Mouse (Mus musculus): Measurements from ENCODE around the gene Sez6l2. TPM values are rescaled to one million over a fixed set of nuclear protein-coding genes. Genes with fewer than 3 reads are reported as not detected.
"Not testable (repeated sequence)": the region's sequence is repeated elsewhere in the genome, so short reads cannot be mapped to it uniquely, and the experiment has no call there.

The Sez6l2 gene
- total RNA-seq (2021) (100 to 1,000 TPM in 1 of 2 experiments, 10 to 100 TPM in 1; 87.4 to 126 TPM), polyA plus RNA-seq (2012; rRNA removed) (33.4 and 42.4 TPM in 2 replicates)
- long read RNA-seq, partial matches to known transcripts = 41 of 49 reads
- long read RNA-seq, other reads (novel, unspliced or antisense) = 5 of 49 reads

GRCm38 (mm10) chr7:126949793-126950646 is at the start of gene Sez6l2:
Gene Sez6l2 (plus strand): TSS chr7:126950563.
- DNase-seq = peak; percentile 92

GRCm38 (mm10) chr7:126905590-126905989 is 44.8 kb upstream of the Sez6l2 start:
- DNase-seq = peak; percentile 44

- no peak for DNase-seq
Observed at GRCm38 (mm10) chr7:126914844-126915243, 35.5 kb upstream of the Sez6l2 start.

GRCm38 (mm10) chr7:126918356-126918755 is 32.0 kb upstream of the Sez6l2 start:
- DNase-seq = not testable (repeated sequence)

GRCm38 (mm10) chr7:126919973-126920372 is 30.4 kb upstream of the Sez6l2 start:
- peak; percentile 65 for DNase-seq

- no peak for DNase-seq
Observed at GRCm38 (mm10) chr7:126921563-126921962, 28.8 kb upstream of the Sez6l2 start.

GRCm38 (mm10) chr7:126922624-126923060 is 27.7 kb upstream of the Sez6l2 start, which contains the start of gene Tmem219:
Gene Tmem219 (minus strand): TSS chr7:126922917.
- DNase-seq = peak; percentile 38

GRCm38 (mm10) chr7:126923999-126924398 is 26.4 kb upstream of the Sez6l2 start:
- no peak for DNase-seq

- no peak for DNase-seq
Observed at GRCm38 (mm10) chr7:126926299-126926698, 24.1 kb upstream of the Sez6l2 start.

GRCm38 (mm10) chr7:126928384-126929037 is 21.9 kb upstream of the Sez6l2 start, which contains the start of gene Kctd13:
Gene Kctd13 (plus strand): TSS chr7:126928879.
- DNase-seq = peak; percentile 97

- DNase-seq = peak; percentile 55
Observed at GRCm38 (mm10) chr7:126929046-126929445, 21.3 kb upstream of the Sez6l2 start.

- DNase-seq = no peak
Observed at GRCm38 (mm10) chr7:126932652-126933051, 17.7 kb upstream of the Sez6l2 start.

- DNase-seq = no peak
Observed at GRCm38 (mm10) chr7:126941171-126941570, 9.2 kb upstream of the Sez6l2 start.

GRCm38 (mm10) chr7:126941801-126942200 is 8.6 kb upstream of the Sez6l2 start:
- DNase-seq = no peak

GRCm38 (mm10) chr7:126946530-126946929 is 3.8 kb upstream of the Sez6l2 start:
- DNase-seq = no peak

- no peak for DNase-seq
Observed at GRCm38 (mm10) chr7:126948626-126949025, 1.7 kb upstream of the Sez6l2 start.

GRCm38 (mm10) chr7:126949403-126949792 is 965 bp upstream of the Sez6l2 start, which contains the start of gene Asphd1:
Gene Asphd1 (minus strand): TSS chr7:126949582.
- DNase-seq = no peak

GRCm38 (mm10) chr7:126950647-126951615 is 568 bp downstream of the Sez6l2 start:
- DNase-seq = no peak

GRCm38 (mm10) chr7:126951741-126952140 is 1.4 kb downstream of the Sez6l2 start:
- DNase-seq = no peak

GRCm38 (mm10) chr7:126952646-126953045 is 2.3 kb downstream of the Sez6l2 start:
- DNase-seq = no peak

GRCm38 (mm10) chr7:126955125-126955524 is 4.8 kb downstream of the Sez6l2 start:
- DNase-seq = no peak

Measured in adrenal gland, adult 2 months (tissue).